Mouse (Mus musculus) forebrain, embryonic 11.5 days (tissue): ENCODE data around the gene 4833420G17Rik. TPM values are rescaled to one million over a fixed set of nuclear protein-coding genes. Genes with fewer than 3 reads are reported as not detected.

ENCODE experiments used
- ATAC-seq: fragments of 200-750 bp; cut with Nextera tagmentation; replicated peaks from 2 replicates; pipeline ENCODE4 v1.8.0; 2017; ENCODE audit warnings: moderate TSS enrichment; ENCODE audit not compliant: low FRiP score
- DNase-seq: peaks from one replicate; pipeline ENCODE4 v3.0.0-alpha.2; 2017; ENCODE audit warnings: low spot score
- H3K27ac ChIP-seq: fragments of 300-500 bp; sonication (generic); 2 replicates; pipeline ENCODE4 v1.5.1; 2014; ENCODE audit warnings: low read depth, low read length
- H3K27me3 ChIP-seq: fragments of 300-500 bp; sonication (generic); 2 replicates; pipeline ENCODE4 v1.6.1; 2014; ENCODE audit warnings: mild to moderate bottlenecking, low read length, mixed read lengths; ENCODE audit not compliant: control insufficient read depth, insufficient read depth
- H3K36me3 ChIP-seq: fragments of 300-500 bp; sonication (generic); 2 replicates; pipeline ENCODE4 v1.6.1; 2014; ENCODE audit warnings: mild to moderate bottlenecking, low read length, moderate library complexity, mixed read lengths; ENCODE audit not compliant: control insufficient read depth, insufficient read depth
- H3K4me1 ChIP-seq: fragments of 300-500 bp; sonication (generic); replicated peaks from 2 replicates; pipeline ENCODE4 v1.6.1; 2014; ENCODE audit warnings: low read length, mixed read lengths; ENCODE audit not compliant: control insufficient read depth, insufficient read depth
- H3K4me2 ChIP-seq: fragments of 300-500 bp; sonication (generic); 2 replicates; pipeline ENCODE4 v1.6.1; 2014; ENCODE audit warnings: low read depth, mild to moderate bottlenecking, low read length, moderate library complexity, mixed read lengths; ENCODE audit not compliant: severe bottlenecking
- H3K4me3 ChIP-seq: fragments of 300-500 bp; sonication (generic); 2 replicates; pipeline ENCODE4 v1.5.1; 2014; ENCODE audit warnings: low read depth, low read length
- H3K9ac ChIP-seq: fragments of 300-500 bp; sonication (generic); 2 replicates; pipeline ENCODE4 v1.6.1; 2014; ENCODE audit warnings: low read length
- H3K9me3 ChIP-seq: fragments of 300-500 bp; sonication (generic); 2 replicates; pipeline ENCODE4 v1.6.1; 2016; ENCODE audit warnings: low read length, mixed read lengths; ENCODE audit not compliant: control insufficient read depth
- WGBS: fragments of 180-500 bp; shearing (Covaris S2); extraction: QIAGEN DNeasy Blood & Tissue Kit; methylation state at CpG from one replicate; pipeline ENCODE4 v1.1.7; 2014; 5-methylcytosine and 5-hydroxymethylcytosine counted together
- polyA plus RNA-seq: library from polyadenylated mRNA; unstranded; fragments of >200 nt; fragmentation: Nextera tagmentation; extraction: Ambion mirVana; gene quantifications from 2 replicates; pipeline ENCODE4 v1.2.1, GENCODE M21; 2014

The 4833420G17Rik gene
- polyA plus RNA-seq, result 81.3 and 90.4 TPM in 2 replicates

- Histone ChIP-seq H3K4me3 (peak within 1 kb of the TSS; percentile 70), H3K9me3 (no peaks in the 10 kb centered on the region), H3K27me3 (no peaks in the 10 kb centered on the region), H3K4me1 (0 out of 2 replicates have a peak, but pooled peaks cover 6% of the 10 kb centered on the region), H3K4me2 (peak within 1 kb of the TSS; percentile 70), H3K9ac (peak within 1 kb of the TSS; percentile 68), H3K36me3 (no peaks in the 10 kb centered on the region; the same call in 1 of the 2 replicates), H3K27ac (no peak within 1 kb of the TSS)
- peak; percentile 90 for DNase-seq
- WGBS, result 9% methylated on average over 57 of the region's 57 CpGs
- peak; percentile 97 for ATAC-seq
Measured at GRCm38 (mm10) chr13:119462596-119463560, at the start of gene 4833420G17Rik. 4833420G17Rik (plus strand) TSS chr13:119462768.

- no peaks in the 10 kb centered on the region for H3K27me3 ChIP-seq
- H3K36me3 ChIP-seq, result no peaks in the 10 kb centered on the region
- DNase-seq (no peak), ATAC-seq (no peak)
- no peak overlapping the region for H3K27ac ChIP-seq
- H3K4me3 ChIP-seq, result no peak overlapping the region
- H3K4me2 ChIP-seq, result no peak overlapping the region
- 37% methylated on average over 2 of the region's 2 CpGs for WGBS
- no peak overlapping the region for H3K9ac ChIP-seq
- peaks cover under 1% of the 10 kb centered on the region; the same call in 1 of the 2 replicates for H3K4me1 ChIP-seq
- no peaks in the 10 kb centered on the region; the same call in 1 of the 2 replicates for H3K9me3 ChIP-seq
Measured at GRCm38 (mm10) chr13:119413026-119413425, 49.5 kb upstream of the 4833420G17Rik start.

- no peak for ATAC-seq
- Histone ChIP-seq H3K4me3 (no peak overlapping the region), H3K4me1 (no peaks in the 10 kb centered on the region), H3K9me3 (no peaks in the 10 kb centered on the region), H3K36me3 (no peaks in the 10 kb centered on the region), H3K27me3 (no peaks in the 10 kb centered on the region), H3K4me2 (no peak overlapping the region), H3K27ac (no peak overlapping the region), H3K9ac (no peak overlapping the region)
- DNase-seq, result no peak
- WGBS, result 86% methylated on average over 3 of the region's 3 CpGs
Measured at GRCm38 (mm10) chr13:119418479-119418878, 44.1 kb upstream of the 4833420G17Rik start.

- WGBS, result 25% methylated on average over 8 of the region's 8 CpGs
- H3K4me2 ChIP-seq, result peak overlapping the region; percentile 60
- H3K4me1 ChIP-seq, result no peaks in the 10 kb centered on the region; the same call in 1 of the 2 replicates
- no peaks in the 10 kb centered on the region for H3K36me3 ChIP-seq
- no peak for ATAC-seq
- no peaks in the 10 kb centered on the region for H3K27me3 ChIP-seq
- peak overlapping the region; percentile 98 for H3K27ac ChIP-seq
- peak overlapping the region; percentile 100 for H3K9ac ChIP-seq
- H3K9me3 ChIP-seq, result no peaks in the 10 kb centered on the region
- H3K4me3 ChIP-seq, result peak overlapping the region; percentile 96
- peak; percentile 51 for DNase-seq
Measured at GRCm38 (mm10) chr13:119430164-119430563, 32.4 kb upstream of the 4833420G17Rik start.

GRCm38 (mm10) chr13:119432041-119432440 lies 30.5 kb upstream of the 4833420G17Rik start:
- WGBS, result 94% methylated on average over 1 of the region's 1 CpGs
- Histone ChIP-seq H3K4me1 (no peaks in the 10 kb centered on the region; the same call in 1 of the 2 replicates), H3K9me3 (no peaks in the 10 kb centered on the region), H3K27ac (no peak overlapping the region), H3K9ac (no peak overlapping the region), H3K27me3 (no peaks in the 10 kb centered on the region), H3K4me2 (no peak overlapping the region), H3K36me3 (no peaks in the 10 kb centered on the region), H3K4me3 (no peak overlapping the region)
- DNase-seq (no peak), ATAC-seq (no peak)

- Histone ChIP-seq H3K27ac (no peak overlapping the region), H3K4me1 (no peaks in the 10 kb centered on the region; the same call in 1 of the 2 replicates), H3K9ac (no peak overlapping the region), H3K27me3 (no peaks in the 10 kb centered on the region), H3K9me3 (no peaks in the 10 kb centered on the region), H3K36me3 (no peaks in the 10 kb centered on the region; the same call in 1 of the 2 replicates), H3K4me2 (no peak overlapping the region), H3K4me3 (no peak overlapping the region)
- no peak for ATAC-seq
- WGBS, result 87% methylated on average over 7 of the region's 7 CpGs
- DNase-seq, result no peak
Measured at GRCm38 (mm10) chr13:119434359-119434758, 28.2 kb upstream of the 4833420G17Rik start.

- peaks cover 13% of the 10 kb centered on the region for H3K36me3 ChIP-seq
- H3K9ac ChIP-seq, result no peak overlapping the region
- no peak overlapping the region for H3K4me3 ChIP-seq
- no peaks in the 10 kb centered on the region for H3K27me3 ChIP-seq
- no peak for DNase-seq
- WGBS, result 100% methylated on average over 1 of the region's 1 CpGs
- no peaks in the 10 kb centered on the region for H3K9me3 ChIP-seq
- no peak overlapping the region for H3K27ac ChIP-seq
- no peak for ATAC-seq
- no peak overlapping the region for H3K4me2 ChIP-seq
- H3K4me1 ChIP-seq, result no peaks in the 10 kb centered on the region
Measured at GRCm38 (mm10) chr13:119442244-119442643, 20.3 kb upstream of the 4833420G17Rik start.

GRCm38 (mm10) chr13:119453563-119453962 lies 9.0 kb upstream of the 4833420G17Rik start:
- Histone ChIP-seq H3K27ac (no peak overlapping the region), H3K4me1 (no peaks in the 10 kb centered on the region), H3K27me3 (no peaks in the 10 kb centered on the region), H3K4me2 (no peak overlapping the region), H3K36me3 (peaks cover 11% of the 10 kb centered on the region), H3K9ac (no peak overlapping the region), H3K9me3 (no peaks in the 10 kb centered on the region), H3K4me3 (no peak overlapping the region)
- 94% methylated on average over 4 of the region's 4 CpGs for WGBS
- ATAC-seq (no peak), DNase-seq (no peak)
